Mouse (Mus musculus) brain, embryonic 14.5 days (tissue): Measurements from ENCODE around the gene Lin37. TPM values are rescaled to one million over a fixed set of nuclear protein-coding genes. Genes with fewer than 3 reads are reported as not detected.

Experiments
- DNase-seq: peaks from one replicate; pipeline ENCODE4 v3.0.0-alpha.2; 2011; ENCODE audit warnings: low read depth
- CTCF ChIP-seq: fragments of 200-500 bp; IDR thresholded peaks from 2 replicates; pipeline ENCODE4 v1.5.1; 2012; ENCODE audit warnings: inconsistent platforms, mild to moderate bottlenecking, moderate library complexity, borderline replicate concordance; ENCODE audit not compliant: insufficient read depth, insufficient read length; ENCODE audit errors: extremely low read depth
- POLR2A ChIP-seq: fragments of 200-500 bp; IDR thresholded peaks from 2 replicates; pipeline ENCODE4 v1.6.1; 2012; ENCODE audit warnings: mild to moderate bottlenecking, inconsistent platforms, borderline replicate concordance; ENCODE audit not compliant: poor library complexity, insufficient read depth, insufficient read length, severe bottlenecking; ENCODE audit errors: extremely low read depth
- polyA plus RNA-seq: library from polyadenylated mRNA; depleted of rRNA; stranded (reverse); fragments of >200 nt; gene quantifications from 2 replicates; pipeline ENCODE4 v1.2.3, GENCODE M21; 2012; rRNA removed

Gene Lin37
- polyA plus RNA-seq, 1 experiment: 45.1 TPM

DNA sequence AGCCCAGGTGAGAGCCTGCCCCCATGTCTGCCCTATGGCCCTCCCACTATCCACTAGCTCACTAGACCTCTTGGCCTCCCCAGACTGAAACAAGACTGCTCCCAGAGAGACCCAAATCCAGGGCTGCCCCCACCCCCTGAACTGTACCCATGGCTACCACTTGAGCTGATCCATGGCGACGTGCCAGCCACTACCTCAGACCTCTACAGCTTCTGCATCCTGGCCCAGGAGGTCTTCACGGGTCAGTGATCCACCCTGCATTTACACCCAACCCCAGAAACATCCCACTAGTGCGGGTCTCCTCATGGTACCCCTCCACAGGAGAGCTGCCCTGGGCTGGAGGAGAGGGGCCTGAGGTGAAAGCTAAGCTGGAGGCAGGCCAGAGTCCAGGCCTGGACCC, 39.2 kb downstream of the Lin37 start:
- no peak for TF ChIP-seq POLR2A
- TF ChIP-seq CTCF: no peak
- peak; percentile 29 for DNase-seq

DNA sequence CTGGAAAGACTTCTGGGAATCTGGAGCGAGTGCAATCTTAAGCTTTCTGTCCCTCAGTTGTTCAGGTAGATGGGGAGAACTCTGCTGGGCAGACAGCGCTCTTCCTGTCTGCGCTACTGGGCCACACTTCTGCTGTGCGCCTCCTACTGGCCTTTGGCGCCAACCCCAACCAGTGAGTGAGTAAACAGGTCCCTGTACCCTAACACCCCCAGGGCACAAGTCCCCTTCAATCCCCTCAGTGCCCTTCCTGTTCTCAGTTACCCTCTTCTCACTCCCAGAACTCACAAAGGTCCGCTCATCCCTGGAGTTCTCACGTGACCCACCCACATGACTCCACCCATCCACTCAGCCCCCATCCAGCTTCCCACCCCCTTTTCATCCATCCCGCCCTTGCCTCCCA, 41.3 kb downstream of the Lin37 start:
- no peak for TF ChIP-seq POLR2A
- peak; percentile 29; the same call in 1 of the 2 replicates for TF ChIP-seq CTCF
- DNase-seq: no peak

DNA sequence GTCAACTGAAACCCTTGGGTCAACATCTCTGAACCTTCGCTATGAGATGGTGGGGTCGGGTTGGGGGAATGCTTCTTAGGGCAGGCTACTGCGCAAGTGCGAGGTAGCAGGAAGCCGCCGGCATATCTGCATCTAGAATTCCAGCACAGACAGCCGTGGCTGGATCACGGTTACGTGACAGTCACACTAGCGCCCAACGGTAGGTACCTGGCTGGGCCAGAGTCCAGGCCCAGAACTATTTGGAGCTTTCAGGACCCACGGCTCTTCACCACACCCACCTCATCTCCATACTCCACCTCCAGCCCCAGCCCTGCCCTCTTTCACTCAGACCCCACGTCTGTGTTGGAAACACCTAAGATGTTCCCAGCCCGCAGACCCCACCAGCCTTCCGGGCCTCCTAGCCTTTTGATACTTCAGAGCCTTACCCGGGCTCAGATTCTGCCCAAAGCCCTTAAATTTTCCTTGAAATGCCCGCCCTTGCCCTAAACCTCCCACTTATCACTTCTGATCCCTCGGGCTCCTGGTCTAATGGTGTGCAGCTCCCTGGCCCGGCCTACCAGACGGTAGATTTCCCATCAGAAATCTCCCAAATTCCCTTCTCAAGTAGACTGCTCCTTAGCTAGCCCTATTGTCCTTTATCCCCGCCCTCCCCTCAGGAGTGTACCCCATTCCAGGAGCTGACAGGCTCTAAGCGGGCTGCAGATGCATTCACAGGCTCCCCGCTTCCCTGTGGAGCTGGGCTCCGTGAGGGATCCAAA, 44.5 kb downstream of the Lin37 start:
- TF ChIP-seq POLR2A: no peak
- no peak for DNase-seq

DNA sequence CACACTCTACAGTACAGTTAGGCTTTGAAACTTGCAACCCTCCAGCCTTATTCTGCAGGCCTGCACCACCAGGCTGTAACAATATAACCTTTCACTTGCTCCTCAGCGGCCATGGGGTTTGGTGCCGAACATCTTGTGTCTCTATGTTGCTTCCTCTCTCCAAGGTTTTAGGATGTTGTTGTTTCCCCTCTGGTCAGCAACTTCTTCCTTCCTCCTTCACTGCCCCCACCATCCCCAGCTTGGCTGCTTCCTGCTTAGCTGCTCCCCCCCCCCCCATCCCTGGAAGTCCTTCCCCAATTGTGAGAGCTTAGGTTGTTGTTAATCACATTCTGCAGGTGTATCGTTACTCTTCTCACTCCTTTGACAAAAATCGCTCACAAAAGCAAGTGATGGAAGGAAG, 51.6 kb downstream of the Lin37 start:
- no peak for DNase-seq

More for the DNA sequence above, 51.6 kb downstream of the Lin37 start:
- TF ChIP-seq POLR2A (no peak), CTCF (no peak)

Other genes starting within 250 kb of the Lin37 start
- 28.5 and 36.3 TPM in 2 replicates for gene Syne4, start 245.0 kb downstream of the Lin37 start, polyA plus RNA-seq
- 0.36 and 0.37 TPM in 2 replicates for gene E130208F15Rik, start 238.1 kb downstream of the Lin37 start, polyA plus RNA-seq
- 17.6 and 24.7 TPM in 2 replicates for gene Sdhaf1, start 235.9 kb downstream of the Lin37 start, polyA plus RNA-seq
- gene Lrfn3, start 197.1 kb downstream of the Lin37 start, polyA plus RNA-seq: 29.1 and 39.2 TPM in 2 replicates
- gene Tyrobp, start 146.1 kb downstream of the Lin37 start, polyA plus RNA-seq: 21.7 and 27.8 TPM in 2 replicates
- 0.90 and 1.4 TPM in 2 replicates for gene Hcst, start 140.0 kb downstream of the Lin37 start, polyA plus RNA-seq
- 2.3 and 3.6 TPM in 2 replicates for gene Nfkbid, start 138.1 kb downstream of the Lin37 start, polyA plus RNA-seq
- gene Aplp1, start 114.3 kb downstream of the Lin37 start, polyA plus RNA-seq: 571 and 616 TPM in 2 replicates
- 0.85 and 3.3 TPM in 2 replicates for gene Kirrel2, start 102.1 kb downstream of the Lin37 start, polyA plus RNA-seq
- 1.2 and 3.2 TPM in 2 replicates for gene Nphs1, start 101.5 kb downstream of the Lin37 start, polyA plus RNA-seq
- 0.05 and 0.26 TPM in 2 replicates for gene Prodh2, start 66.2 kb downstream of the Lin37 start, polyA plus RNA-seq
- gene Arhgap33, start 24.8 kb downstream of the Lin37 start, polyA plus RNA-seq: 241 and 276 TPM in 2 replicates
- 8.4 and 8.7 TPM in 2 replicates for gene Hspb6, start 7.7 kb downstream of the Lin37 start, polyA plus RNA-seq
- gene Proser3, start 7.5 kb downstream of the Lin37 start, polyA plus RNA-seq: 24.1 and 27.9 TPM in 2 replicates
- 69.3 and 95.4 TPM in 2 replicates for gene U2af1l4, start 3.5 kb upstream of the Lin37 start, polyA plus RNA-seq
- 4.9 and 8.7 TPM in 2 replicates for gene Gm49396, start 3.5 kb upstream of the Lin37 start, polyA plus RNA-seq
- gene Psenen, start 3.8 kb upstream of the Lin37 start, polyA plus RNA-seq: 102 and 154 TPM in 2 replicates
- gene Igflr1, start 5.6 kb upstream of the Lin37 start, polyA plus RNA-seq: 6.5 and 8.7 TPM in 2 replicates
- gene Kmt2b, start 28.9 kb upstream of the Lin37 start, polyA plus RNA-seq: 69.7 and 72.2 TPM in 2 replicates
- gene Zbtb32, start 39.1 kb upstream of the Lin37 start, polyA plus RNA-seq: 0.37 and 0.47 TPM in 2 replicates
- gene Upk1a, start 53.0 kb upstream of the Lin37 start, polyA plus RNA-seq: 2.7 and 3.9 TPM in 2 replicates
- gene Cox6b1, start 66.3 kb upstream of the Lin37 start, polyA plus RNA-seq: 823 and 962 TPM in 2 replicates
- not detected in 2 replicates for gene Etv2, start 76.0 kb upstream of the Lin37 start, polyA plus RNA-seq
- gene Rbm42, start 90.5 kb upstream of the Lin37 start, polyA plus RNA-seq: 91.6 and 103 TPM in 2 replicates
- gene Haus5, start 105.2 kb upstream of the Lin37 start, polyA plus RNA-seq: 21.9 and 36.6 TPM in 2 replicates
- gene Pmis2, start 111.8 kb upstream of the Lin37 start, polyA plus RNA-seq: not detected in 2 replicates
- 0.32 TPM in 1 of 2 replicates, not detected in the other for gene 2200002J24Rik, start 139.1 kb upstream of the Lin37 start, polyA plus RNA-seq
- 1.7 and 2.4 TPM in 2 replicates for gene Atp4a, start 152.4 kb upstream of the Lin37 start, polyA plus RNA-seq
- 187 and 251 TPM in 2 replicates for gene Tmem147, start 169.7 kb upstream of the Lin37 start, polyA plus RNA-seq
- gene Gapdhs, start 183.8 kb upstream of the Lin37 start, polyA plus RNA-seq: 0.50 TPM in 1 of 2 replicates, not detected in the other
- gene Sbsn, start 191.6 kb upstream of the Lin37 start, polyA plus RNA-seq: 5.1 and 8.8 TPM in 2 replicates
- 3.5 and 14.2 TPM in 2 replicates for gene Dmkn, start 203.9 kb upstream of the Lin37 start, polyA plus RNA-seq
- 5.6 and 30.7 TPM in 2 replicates for gene Krtdap, start 228.1 kb upstream of the Lin37 start, polyA plus RNA-seq